In genomic region chr6:56908912-56909311, GRCm38 (mm10) we compare ENCODE assay signal across 8 mouse cellular contexts. TPM values are rescaled to one million over a fixed set of nuclear protein-coding genes. Genes with fewer than 3 reads are reported as not detected.
DNase-seq lines count a peak whose midpoint lies in the region; ATAC-seq and TF ChIP-seq lines count a peak whose summit lies in the region.
"Had no signal": no experiment of that assay in that cellular context is flagged by ENCODE, and none has a peak within 500 bp of the region (broad histone marks: within the 10 kb centered on the region; RNA-seq: fewer than 3 reads in every experiment).

No protein-coding gene starts in this region.

- no peaks in the 10 kb centered on the region for H3K36me3 ChIP-seq in kidney, embryonic 16.5 days (ENCODE audit: insufficient read depth, low read length)
- H3K36me3 ChIP-seq in liver, embryonic 14.5 days (replicated peaks; ENCODE audit: control insufficient read depth, insufficient read depth, low read depth), result peaks cover 16% of the 10 kb centered on the region

- TF ChIP-seq EP300 in liver, embryonic 14.5 days (IDR thresholded peaks at IDR 0.05; ENCODE audit: low read depth), result no peak; the same call in 1 of the 2 replicates

- H3K9ac ChIP-seq in kidney, embryonic 16.5 days (replicated peaks; ENCODE audit: low read length), result no peak overlapping the region
- H3K9ac ChIP-seq in liver, embryonic 14.5 days (replicated peaks), result no peak overlapping the region; the same call in 1 of the 2 replicates

- ATAC-seq in kidney, embryonic 16.5 days (ENCODE audit: low FRiP score, low TSS enrichment), result peak; percentile 71; the same call in 1 of the 2 replicates
- ATAC-seq in liver, embryonic 14.5 days (ENCODE audit: insufficient read depth), result peak; percentile 36

- H3K27me3 ChIP-seq in kidney, embryonic 16.5 days (ENCODE audit: insufficient read depth, low read length), result no peaks in the 10 kb centered on the region
- no peaks in the 10 kb centered on the region for H3K27me3 ChIP-seq in liver, embryonic 14.5 days (ENCODE audit: control insufficient read depth, insufficient read depth, low read length)

- DNase-seq in 3134 (ENCODE audit: extremely low read depth, insufficient read length, low spot score), result peak; percentile 16
- peak; percentile 64 for DNase-seq in A20 (ENCODE audit: low read depth, low spot score)
- DNase-seq in adrenal gland, postnatal 25 days, result peak; percentile 70
- peak; percentile 61 for DNase-seq in gastrocnemius, postnatal 10 days
- DNase-seq in liver, embryonic 14.5 days (ENCODE audit: low read depth in 3 of 3, low spot score in 3 of 3), result peak in 2 of 3 experiments; percentile 59 to 72
- peak; percentile 71 for DNase-seq in right cerebral cortex, adult 18-20 months

- H3K9me3 ChIP-seq in kidney, embryonic 16.5 days (ENCODE audit: low read length), result no peaks in the 10 kb centered on the region
- no peaks in the 10 kb centered on the region for H3K9me3 ChIP-seq in liver, embryonic 14.5 days (ENCODE audit: control insufficient read depth, low read length)

- 11% methylated on average over 4 of the region's 4 CpGs for WGBS in kidney, embryonic 16.5 days
- WGBS in liver, embryonic 14.5 days (ENCODE audit: insufficient replicate concordance), result 7% methylated on average over 4 of the region's 4 CpGs

- peak; percentile 97 for TF ChIP-seq CTCF in liver, embryonic 14.5 days (IDR thresholded peaks at IDR 0.05; ENCODE audit: low read depth)

- H3K4me3 ChIP-seq in kidney, embryonic 16.5 days (ENCODE audit: low read length), result no peak overlapping the region
- no peak overlapping the region for H3K4me3 ChIP-seq in liver, embryonic 14.5 days (ENCODE audit: insufficient read depth in 1 of 2, low read depth in 2 of 2, low read length in 2 of 2)

- peaks cover 19% of the 10 kb centered on the region for H3K4me1 ChIP-seq in kidney, embryonic 16.5 days (ENCODE audit: insufficient read depth, low read length)
- peaks cover 81 to 88% of the 10 kb centered on the region in 2 experiments for H3K4me1 ChIP-seq in liver, embryonic 14.5 days (replicated peaks; ENCODE audit: control insufficient read depth in 2 of 2, insufficient read depth in 2 of 2, low read length in 1 of 2)

- no peak overlapping the region for H3K27ac ChIP-seq in kidney, embryonic 16.5 days (ENCODE audit: low read length)
- peak overlapping the region; percentile 53 for H3K27ac ChIP-seq in liver, embryonic 14.5 days

- H3K4me2 ChIP-seq in kidney, embryonic 16.5 days (replicated peaks; ENCODE audit: low read depth, low read length), result no peak overlapping the region
- H3K4me2 ChIP-seq in liver, embryonic 14.5 days (ENCODE audit: low read depth), result peak overlapping the region; percentile 72

RNA-seq across cellular contexts. Expression of gene Nt5c3, which starts 14.8 kb away (rescaled TPM):
- 20.6 and 23.0 TPM in 2 replicates for total RNA-seq in adrenal gland, postnatal 25 days (2021)
- 10 to 100 TPM; 50.8 to 60.3 TPM for total RNA-seq in gastrocnemius, postnatal 10 days (2021)
- polyA plus RNA-seq in kidney, embryonic 16.5 days (2015; fragmentation: Nextera tagmentation; extraction: Ambion mirVana), result 65.2 and 67.9 TPM in 2 replicates
- 55.6 and 84.0 TPM in 2 replicates for polyA plus RNA-seq in liver, embryonic 14.5 days (2012; rRNA removed)
- polyA plus RNA-seq in liver, embryonic 14.5 days (2014; fragmentation: Nextera tagmentation; extraction: Ambion mirVana), result 255 and 257 TPM in 2 replicates

RNA-seq across cellular contexts. Expression of gene Vmn1r4, which starts 14.9 kb away (rescaled TPM):
- 0.62 and 0.76 TPM in 2 replicates for total RNA-seq in adrenal gland, postnatal 25 days (2021)
- under 1 TPM; 0.20 to 0.23 TPM for total RNA-seq in gastrocnemius, postnatal 10 days (2021)
- 0.36 and 0.39 TPM in 2 replicates for polyA plus RNA-seq in kidney, embryonic 16.5 days (2015; fragmentation: Nextera tagmentation; extraction: Ambion mirVana)
- 0.10 and 0.13 TPM in 2 replicates for polyA plus RNA-seq in liver, embryonic 14.5 days (2012; rRNA removed)
- 0.11 and 0.28 TPM in 2 replicates for polyA plus RNA-seq in liver, embryonic 14.5 days (2014; fragmentation: Nextera tagmentation; extraction: Ambion mirVana)
- polyA plus RNA-seq: large intestine, adult 2 months had no signal

Comparison
In these comparisons a context has a peak if more than half of its experiments do, and no peak if none do; other contexts are left out.
1. DNase-seq: peak in every context shown above with its lines; median percentile 71 in right cerebral cortex, adult 18-20 months; 70 in adrenal gland, postnatal 25 days; 66 in liver, embryonic 14.5 days; 64 in A20; 61 in gastrocnemius, postnatal 10 days; 16 in 3134.